Mouse (Mus musculus) MN1 (cell line): ENCODE measurements around the gene Pcdh19.
"Not testable (repeated sequence)": the region's sequence is repeated elsewhere in the genome, so short reads cannot be mapped to it uniquely, and the experiment has no call there.

Experiments used
- DNase-seq: peaks from one replicate; pipeline ENCODE4 v3.0.0-alpha.2; 2016; ENCODE audit warnings: low spot score

The Pcdh19 gene

DNA sequence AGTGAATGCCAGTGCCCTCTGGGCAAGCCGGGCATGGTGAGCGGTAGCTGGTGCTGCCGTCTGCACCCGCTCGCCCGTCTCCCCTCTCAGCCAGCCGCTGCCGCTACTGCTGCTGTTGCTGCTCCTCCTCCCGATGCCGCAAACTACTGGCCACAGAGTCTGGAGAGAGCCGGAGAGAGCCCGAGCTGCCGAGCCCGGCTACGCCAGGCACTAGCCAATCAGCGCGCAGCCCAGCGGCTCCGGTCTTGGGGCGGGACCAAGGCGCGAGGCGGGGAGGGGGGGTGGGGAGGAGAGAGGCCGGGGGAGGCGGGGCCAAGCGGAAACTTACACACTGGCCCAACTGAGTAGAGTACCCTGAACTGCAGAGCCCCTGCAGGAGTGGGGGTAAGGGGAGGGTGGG, at the start of gene Pcdh19:
TSS of gene Pcdh19 (minus strand) at position 148 of the 400 bp plus-strand sequence.
- no peak for DNase-seq

DNA sequence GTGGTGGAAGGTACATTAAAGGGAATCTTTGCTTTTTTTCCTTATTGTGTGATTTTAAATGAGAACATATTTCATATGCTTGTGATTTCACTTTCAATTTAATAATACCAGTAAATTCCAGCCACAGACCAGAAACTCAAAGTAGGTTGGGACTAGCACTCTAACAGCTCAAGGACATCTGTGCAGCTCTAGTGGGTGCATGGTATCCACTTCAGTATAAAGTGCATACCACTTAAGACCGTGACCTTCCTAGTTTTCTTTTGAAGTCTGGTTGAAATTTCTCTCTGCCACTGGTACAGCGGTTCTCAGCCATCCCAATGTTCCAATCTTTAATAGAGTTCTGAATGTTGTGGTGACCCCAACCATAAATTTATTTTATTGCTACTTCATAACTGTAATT, 47.1 kb upstream of the Pcdh19 start:
- DNase-seq = no peak

DNA sequence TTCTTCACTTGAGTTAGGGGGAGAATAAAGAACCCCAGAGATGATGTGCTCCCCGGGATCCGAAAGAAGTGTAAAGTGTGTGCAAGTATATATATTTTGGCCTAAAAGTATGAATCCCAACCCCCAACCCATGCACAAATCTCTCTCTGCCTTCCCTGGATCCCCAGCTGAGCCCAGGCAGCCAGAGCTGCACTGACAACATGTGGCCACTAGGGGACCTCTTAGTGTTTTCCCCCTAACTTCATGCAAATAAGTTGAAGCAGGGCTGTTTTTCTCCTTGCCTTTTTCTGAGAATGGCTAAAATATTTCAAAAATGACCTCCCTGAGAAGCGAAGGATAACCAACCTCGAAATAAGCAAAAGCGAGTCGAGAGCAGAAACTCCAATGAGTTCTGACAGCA, 46.2 kb upstream of the Pcdh19 start:
- no peak for DNase-seq

DNA sequence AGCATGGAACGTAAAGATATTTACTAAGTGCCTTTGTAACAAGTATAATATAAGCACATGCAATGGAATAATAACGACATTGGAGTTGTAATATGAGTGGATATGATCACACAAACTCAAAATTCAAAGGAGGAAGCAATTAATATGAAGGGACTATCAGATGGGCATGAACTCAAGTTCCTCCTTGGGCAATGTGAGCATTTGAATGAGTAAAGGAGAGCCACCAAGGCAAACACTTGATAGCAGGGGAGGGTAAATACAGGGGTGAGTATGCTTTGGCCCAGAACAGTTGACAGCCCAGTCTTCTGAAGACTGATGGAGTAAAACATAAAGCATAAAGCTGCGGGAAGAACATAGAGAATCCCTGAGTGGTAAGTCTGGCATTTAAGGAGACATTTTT, 32.7 kb upstream of the Pcdh19 start:
- DNase-seq = no peak

DNA sequence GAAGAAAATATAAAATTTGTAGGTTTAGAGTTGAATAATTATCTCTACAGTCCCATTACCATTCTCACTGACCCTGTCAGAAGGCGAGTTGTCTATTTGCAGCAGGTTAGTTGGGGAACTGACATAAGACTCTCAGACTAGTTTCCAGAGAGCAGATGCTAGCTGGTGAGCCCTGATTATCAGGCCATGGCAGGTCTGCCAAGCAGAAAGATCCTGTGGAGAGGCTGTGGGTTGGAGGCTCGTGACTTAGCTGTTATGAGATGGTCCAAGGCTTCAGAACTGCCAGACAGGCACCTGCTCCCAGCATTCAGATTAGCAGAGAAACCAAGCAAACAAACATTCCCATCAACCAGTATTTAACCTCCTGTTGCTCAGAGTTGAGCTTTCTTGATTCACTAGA, 21.8 kb upstream of the Pcdh19 start:
- no peak for DNase-seq

DNA sequence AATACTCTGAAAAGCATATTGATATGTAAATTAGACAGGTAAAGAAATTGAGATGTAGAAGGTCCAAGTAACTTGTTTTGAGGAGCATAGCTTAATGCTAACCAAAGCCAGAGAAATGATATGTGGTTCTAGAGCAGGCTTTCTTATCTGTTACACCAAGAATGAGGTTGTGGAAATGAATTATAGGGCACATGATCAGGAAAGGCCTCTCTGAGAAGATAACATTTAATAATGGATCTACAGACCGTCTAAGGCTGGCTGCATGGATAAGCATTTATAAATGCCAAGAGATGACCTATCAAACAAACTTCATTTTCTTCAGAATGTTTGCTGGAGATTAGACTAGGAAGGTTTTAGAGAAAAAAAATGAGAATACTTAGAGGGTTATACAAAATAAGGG, 14.1 kb upstream of the Pcdh19 start:
- no peak for DNase-seq

DNA sequence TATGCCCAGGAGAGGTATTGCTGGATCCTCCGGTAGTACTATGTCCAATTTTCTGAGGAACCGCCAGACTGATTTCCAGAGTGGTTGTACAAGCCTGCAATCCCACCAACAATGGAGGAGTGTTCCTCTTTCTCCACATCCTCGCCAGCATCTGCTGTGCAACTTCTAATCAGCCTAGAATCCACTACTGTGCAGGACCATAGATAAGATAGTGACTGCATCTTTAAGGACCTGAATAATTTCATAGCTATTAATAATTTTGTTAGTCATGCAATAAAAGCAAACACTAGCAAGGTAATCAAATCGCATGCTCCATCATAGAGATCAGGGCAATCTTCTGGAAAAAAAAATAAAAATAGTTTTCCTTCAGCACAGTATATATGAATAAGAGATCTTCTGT, 9.1 kb upstream of the Pcdh19 start:
- DNase-seq = not testable (repeated sequence)

DNA sequence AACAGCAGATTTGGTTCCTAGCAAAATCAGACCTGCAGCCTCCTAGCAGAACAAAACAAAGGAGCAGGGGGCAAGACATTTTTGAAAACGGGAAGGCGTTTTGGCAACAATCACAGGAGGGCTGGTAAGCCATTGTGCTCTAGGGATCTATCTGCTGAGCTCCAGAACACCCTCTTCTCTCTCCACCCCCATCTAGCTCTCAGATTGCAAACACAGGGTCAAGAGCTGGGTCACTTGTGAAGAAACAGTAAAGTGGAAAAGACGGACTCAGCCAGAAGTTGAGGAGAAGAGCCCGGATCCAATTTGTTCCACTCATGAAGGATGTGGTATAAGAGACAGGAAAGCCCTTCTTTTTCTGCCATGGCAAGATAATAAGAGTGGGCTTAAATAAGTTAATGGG, 7.7 kb upstream of the Pcdh19 start:
- DNase-seq = no peak

DNA sequence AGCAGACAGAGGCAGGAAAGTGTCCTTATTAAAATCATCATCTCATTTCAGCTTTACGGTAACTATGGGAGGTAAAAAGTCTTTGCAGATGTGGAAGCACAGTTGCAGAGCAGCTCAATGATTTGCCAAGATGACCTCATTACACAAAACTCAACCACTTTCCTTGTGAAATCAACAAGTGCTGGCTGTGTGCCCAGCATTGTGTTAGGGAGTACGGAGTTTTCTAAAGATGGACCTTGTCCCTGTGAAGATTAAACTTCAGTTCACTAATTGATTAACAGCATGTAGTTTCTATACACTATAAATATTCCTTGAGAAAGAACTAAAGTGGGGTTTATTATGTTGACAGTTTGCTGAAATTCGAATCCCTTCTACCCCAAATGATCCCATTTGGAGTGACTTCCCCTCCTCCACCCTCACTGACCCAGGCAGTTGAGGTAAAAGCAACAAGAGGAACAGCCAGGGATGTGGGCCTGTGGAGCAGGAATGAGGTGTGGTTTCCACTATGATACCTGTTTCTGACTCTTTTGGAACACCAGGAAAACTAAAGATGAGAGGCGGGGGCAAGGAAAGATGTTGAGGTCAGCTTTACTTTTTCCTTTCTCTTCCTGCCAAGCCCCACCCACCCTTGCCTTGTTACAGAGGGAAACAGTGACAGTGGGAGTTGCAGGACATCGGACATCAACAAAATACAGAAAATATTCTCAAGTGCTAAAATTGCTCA, 4.4 kb upstream of the Pcdh19 start:
- no peak for DNase-seq

DNA sequence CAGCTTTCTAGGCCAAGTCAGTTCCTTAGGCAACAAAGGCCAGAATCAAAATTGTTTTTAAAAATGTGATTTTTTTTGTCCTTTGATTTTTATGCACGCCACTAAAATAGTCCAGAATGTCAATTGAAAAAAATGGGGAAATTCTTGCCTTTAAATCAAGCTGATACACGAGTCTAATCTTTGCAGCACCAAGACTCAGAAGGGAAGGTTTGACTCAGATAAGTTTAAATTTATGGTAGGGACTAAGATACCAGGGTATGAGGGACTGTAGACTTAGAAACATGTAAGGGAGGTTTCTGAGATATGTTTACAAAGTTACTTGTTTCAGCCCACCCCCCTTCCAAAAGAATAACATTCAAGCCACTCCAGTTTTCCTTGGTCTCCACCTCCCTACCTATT, 3.6 kb upstream of the Pcdh19 start:
- DNase-seq = no peak

DNA sequence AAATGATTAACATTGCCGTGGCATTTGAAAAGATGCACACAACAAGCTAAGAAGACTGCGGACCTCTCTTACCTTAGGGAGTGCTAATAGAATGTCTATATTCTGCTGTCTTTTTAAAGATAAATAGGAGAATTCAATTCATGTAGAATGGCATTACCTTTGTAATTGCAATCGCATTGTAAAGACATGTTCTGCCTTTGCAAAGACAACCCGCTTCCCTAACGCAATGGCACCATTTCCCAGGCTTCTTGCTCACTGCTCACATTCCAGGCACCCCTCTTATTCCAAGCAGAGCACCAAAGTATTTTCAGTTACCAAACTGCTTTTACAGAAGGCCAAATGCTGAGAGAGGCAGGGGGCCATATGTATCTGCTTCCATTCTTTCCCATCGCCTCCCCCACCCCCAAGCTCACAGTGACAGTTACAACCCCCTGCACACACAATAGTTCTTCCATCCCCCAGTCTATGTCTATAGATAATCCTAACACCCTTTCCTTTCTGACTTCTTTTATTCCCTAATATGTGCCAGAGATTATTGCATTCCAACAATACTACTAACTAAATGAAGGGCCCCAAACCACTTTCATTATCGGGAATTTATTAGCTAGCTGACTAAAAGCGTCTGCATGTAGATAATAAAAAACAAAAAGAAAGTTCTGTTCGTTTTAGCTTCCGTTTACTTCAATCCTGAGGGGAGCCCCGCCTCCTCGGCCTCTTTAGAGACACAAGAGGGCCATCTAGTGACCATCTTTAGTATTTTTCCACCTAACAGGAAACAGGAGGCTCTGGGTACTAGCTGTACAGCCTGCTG, 3.0 kb upstream of the Pcdh19 start:
- DNase-seq = peak; percentile 35

DNA sequence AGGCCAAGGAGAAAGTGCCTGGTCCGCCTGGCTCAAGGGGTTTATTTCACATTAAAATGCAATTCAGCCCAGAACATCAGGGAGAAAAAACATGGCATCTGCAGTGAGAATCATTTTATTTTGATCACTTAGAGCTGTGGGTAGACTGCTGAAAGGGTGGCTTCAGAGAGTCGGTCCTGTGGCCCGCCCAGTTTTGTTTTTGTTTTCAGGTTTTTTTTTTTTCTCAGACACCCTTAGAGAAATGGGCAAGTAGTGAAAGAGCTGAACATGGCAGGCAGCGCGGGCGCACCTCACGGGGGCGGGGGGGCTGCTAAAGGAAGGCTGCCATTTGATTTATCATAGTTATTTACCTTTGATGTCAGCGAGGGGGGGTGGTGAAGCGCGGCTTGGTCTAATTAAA, 2.0 kb upstream of the Pcdh19 start:
- no peak for DNase-seq

DNA sequence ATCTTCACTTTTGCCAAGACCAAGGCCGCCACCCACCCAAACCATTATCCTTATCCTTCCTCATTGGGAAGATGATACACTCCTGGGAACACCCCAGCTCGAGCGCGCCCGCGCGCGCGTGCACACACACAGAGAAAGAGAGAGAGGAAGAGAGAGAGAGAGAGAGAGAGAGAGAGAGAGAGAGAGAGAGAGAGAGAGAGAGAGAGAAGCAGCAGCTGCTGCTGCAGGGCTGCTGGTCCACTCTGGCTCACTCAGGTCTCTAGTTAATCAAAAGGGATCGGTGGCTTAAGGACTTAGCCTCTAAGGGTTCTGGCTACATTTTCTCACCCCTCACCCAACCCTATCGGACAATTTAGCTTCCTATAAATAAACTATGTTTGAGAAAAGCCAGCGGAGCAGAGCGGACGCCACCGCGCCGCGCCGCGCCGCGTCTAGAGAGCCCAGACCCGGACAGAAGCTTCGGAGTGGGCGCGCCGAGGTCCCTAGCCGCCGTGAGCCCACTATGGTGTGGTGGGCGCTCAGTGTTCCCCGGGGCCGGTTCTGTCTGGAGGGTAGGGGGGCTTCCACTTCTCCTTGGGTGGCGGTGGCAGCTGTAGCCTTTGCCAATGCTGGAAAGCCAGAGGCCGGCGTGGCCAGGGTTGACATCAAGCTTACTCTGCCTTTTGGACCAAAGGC, 926 bp upstream of the Pcdh19 start:
- DNase-seq = no peak

DNA sequence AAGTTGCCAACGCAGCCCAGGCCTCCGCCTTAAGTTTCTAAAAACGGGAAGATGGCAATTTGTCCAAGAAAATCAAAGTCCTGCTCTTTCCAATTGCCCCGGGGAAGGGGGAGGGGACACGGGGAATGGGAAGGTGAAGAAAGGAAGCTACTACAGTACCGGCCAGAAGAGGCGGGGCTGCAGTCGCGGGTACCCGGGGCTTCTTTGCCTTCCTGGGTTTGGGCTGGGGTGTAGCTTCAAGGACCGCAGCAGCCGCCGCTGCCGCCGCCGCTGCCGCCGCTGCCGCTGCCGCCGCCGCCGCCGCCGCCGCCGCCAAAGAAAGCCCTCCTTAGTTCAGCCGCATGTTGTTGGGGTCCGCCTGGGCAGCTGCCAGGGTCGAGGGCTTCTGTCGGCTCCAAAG, 631 bp downstream of the Pcdh19 start:
- DNase-seq = no peak

DNA sequence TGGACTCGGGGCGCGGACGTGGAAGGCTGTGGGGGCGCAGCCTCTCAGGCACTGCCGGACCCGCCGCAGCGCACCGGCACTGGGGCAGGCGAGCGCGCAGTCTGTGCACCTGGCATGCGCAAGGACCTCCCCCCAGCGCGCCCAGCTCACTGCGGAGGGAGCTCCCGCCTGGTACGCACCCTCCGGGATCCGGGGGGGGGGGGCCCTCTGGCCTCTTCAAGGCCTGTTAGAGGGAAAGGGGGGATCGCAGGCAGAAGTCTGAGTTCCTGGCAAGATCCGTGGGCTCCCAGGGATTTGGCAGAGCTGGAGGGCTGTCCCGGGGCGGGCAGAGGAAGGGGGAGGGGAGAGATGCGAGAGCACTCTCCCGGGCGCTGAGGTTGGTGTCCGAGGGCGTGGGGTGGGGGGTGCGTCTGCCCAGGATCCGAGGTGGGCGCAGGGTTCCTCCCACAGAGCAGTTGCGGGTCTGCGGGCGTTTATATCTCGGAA, 1.1 kb downstream of the Pcdh19 start:
- DNase-seq = no peak

DNA sequence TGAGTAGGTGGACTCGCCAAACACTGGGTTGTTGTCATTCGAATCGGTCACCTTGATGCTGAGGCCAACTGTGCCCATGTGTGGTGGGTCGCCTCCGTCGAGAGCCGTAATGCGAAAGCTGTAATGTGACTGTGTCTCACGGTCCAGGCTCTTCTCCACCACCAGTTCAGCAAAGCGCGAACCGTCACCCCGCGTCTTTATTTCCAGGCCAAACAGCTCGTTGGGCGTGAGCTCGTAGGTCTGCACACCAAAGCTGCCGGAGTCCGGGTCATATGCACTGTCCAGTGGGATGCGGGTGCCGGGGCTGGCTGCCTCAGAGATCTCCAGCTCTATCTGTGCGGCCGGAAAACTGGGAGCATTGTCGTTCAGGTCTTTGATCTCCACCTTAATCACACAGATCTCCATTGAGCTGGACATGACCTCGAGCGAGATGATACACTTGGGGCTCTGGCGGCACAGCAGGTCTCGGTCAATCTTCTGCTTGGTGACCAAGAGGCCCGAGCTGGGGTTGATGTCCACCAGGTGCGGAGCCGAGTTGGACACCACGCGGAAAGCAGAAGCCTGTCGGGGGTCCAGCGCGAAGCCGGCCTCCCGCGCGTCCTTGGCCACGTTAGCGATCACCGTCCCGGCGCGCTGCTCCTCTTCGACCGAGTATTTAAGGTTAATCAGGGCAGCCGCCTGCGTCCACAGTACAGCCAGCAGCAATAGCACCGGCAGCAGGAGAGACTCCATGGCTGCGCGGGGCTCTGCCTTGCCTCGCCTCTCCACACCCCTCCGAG, 2.1 kb downstream of the Pcdh19 start:
- DNase-seq = no peak

DNA sequence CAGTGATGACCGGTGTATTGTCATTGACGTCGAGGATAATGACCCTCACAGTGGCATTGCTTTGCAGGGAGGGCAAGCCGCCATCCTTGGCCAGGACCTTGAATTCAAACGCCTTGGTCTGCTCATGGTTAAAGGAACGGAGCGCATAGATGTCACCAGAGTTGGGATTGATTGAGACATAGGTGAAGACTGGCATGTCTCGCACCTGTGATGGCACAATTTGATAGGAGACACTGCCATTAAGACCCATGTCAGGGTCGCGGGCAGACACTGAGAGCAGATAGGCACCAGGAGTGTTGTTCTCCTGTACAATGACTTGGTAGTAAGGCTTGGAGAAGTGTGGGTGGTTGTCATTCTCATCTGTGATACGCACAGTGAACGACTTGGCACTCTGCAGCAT, 3.2 kb downstream of the Pcdh19 start:
- no peak for DNase-seq

DNA sequence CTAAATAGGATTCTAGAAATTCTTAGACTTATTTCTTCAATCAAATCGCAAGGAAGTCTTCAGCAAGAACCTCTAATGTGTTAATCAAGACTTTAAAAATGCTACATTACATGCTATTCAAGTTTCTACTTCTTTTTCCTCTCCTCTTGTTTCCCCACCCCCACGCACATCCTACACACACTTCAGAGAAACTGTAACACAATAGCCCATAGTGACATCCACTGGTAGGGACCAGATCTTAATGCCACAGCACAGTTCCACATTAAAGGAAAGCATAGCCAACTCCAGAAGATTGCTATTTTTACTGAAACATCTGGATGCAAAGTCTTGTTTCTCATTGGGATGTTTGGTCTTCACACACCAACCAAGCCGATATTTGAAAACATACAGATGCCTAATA, 4.8 kb downstream of the Pcdh19 start:
- no peak for DNase-seq

DNA sequence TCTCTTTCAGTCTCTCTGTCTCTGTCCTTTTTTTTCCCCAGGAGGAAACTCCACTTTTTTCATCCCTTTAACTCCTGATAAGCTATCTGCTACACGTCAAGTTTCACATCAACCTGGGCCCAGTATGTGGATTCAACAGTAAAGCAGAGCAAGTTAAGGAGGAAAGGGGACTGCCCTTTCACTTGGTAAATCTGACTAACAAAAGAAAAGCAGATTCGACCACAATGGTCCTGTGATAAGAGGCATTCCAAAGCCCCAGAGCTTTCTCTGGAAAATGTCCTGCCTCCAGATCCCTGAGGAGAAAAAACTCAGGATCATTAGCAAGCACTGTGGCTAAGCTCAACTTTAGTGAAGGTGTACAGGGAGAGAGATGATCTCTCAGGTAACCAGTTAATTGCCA, 13.7 kb downstream of the Pcdh19 start:
- DNase-seq = no peak

DNA sequence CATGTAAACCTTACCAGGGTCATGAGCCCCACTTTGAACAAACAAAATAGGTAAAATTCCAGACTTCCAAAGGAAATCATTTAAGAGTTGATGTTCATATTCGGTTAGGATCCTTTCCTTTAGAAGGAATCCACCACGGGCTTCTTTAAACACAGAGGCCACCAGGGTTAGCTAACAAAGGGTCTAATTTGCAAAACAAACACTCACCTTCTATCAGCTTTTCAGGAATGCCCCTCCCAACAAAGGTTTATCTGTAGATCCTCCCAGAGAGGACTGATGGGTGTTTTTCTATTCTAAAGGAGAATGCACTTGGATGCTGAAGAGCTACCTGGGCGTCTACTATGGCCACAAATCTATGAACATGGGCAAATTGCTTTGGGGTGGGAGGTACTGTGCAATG, 15.0 kb downstream of the Pcdh19 start:
- DNase-seq = no peak

DNA sequence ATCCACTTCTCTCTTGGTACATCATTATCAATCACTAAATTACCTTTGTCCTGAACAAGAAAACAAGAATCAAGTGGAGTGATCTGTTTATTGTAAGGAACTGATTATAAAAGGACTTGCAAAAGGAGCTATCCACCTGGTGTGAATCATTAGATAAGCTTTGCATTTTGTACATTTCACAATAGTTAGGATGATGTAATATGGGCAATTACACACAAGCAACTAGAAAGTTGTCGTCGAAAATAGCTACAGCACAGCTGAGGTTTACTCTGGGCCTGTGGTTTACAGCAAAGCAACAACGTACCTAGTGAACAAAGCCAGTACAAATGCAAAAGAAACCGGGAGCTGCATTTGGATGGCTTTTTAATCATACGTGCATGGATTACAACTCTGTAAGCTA, 28.7 kb downstream of the Pcdh19 start:
- no peak for DNase-seq
